Comparison of ENCODE assay signal across 8 mouse cellular contexts in genomic region chr1:171036550-171037324, GRCm38 (mm10). TPM values are rescaled to one million over a fixed set of nuclear protein-coding genes. Genes with fewer than 3 reads are reported as not detected.
A peak's percentile ranks its signal among the peaks of the same experiment; 100 is the strongest.
DNase-seq lines count a peak whose midpoint lies in the region; ATAC-seq lines count a peak whose summit lies in the region.

No protein-coding gene starts in this region.

- no peaks in the 10 kb centered on the region for H3K9me3 ChIP-seq in hindbrain, embryonic 15.5 days

- 4% methylated on average over 22 of the region's 22 CpGs for WGBS in hindbrain, embryonic 15.5 days

- peak overlapping the region; percentile 29; the same call in 1 of the 2 replicates for H3K9ac ChIP-seq in hindbrain, embryonic 15.5 days

- peaks cover 29% of the 10 kb centered on the region for H3K4me1 ChIP-seq in hindbrain, embryonic 15.5 days (replicated peaks)

- no peak overlapping the region for H3K27ac ChIP-seq in hindbrain, embryonic 15.5 days (replicated peaks)

- H3K4me3 ChIP-seq in hindbrain, embryonic 15.5 days = peak overlapping the region; percentile 49

- peak overlapping the region; percentile 68 for H3K4me2 ChIP-seq in hindbrain, embryonic 15.5 days

- no peaks in the 10 kb centered on the region for H3K36me3 ChIP-seq in hindbrain, embryonic 15.5 days

- peaks cover 8% of the 10 kb centered on the region; the same call in 1 of the 2 replicates for H3K27me3 ChIP-seq in hindbrain, embryonic 15.5 days

- ATAC-seq in hindbrain, embryonic 15.5 days (ENCODE audit: low FRiP score, low read depth) = peak; percentile 65; the same call in 1 of the 2 replicates

- DNase-seq in T-cell, adult 2 months (ENCODE audit: low spot score) = peak; percentile 77
- peak; percentile 90 to 93 for DNase-seq in cerebellum, postnatal 14 days
- DNase-seq in frontal cortex, postnatal 36 days (ENCODE audit: low spot score in 2 of 2) = peak; percentile 80 to 89
- peak; percentile 72 to 85 for DNase-seq in layer of hippocampus, postnatal 25 days (ENCODE audit: extremely low spot score in 1 of 2, low spot score in 1 of 2)
- peak; percentile 78 for DNase-seq in lung, postnatal 14 days
- peak; percentile 78 for DNase-seq in right cerebral cortex, adult 18-20 months
- DNase-seq in urinary bladder, postnatal 25 days (ENCODE audit: low spot score) = peak; percentile 67

RNA-seq across cellular contexts. Expression of gene Fcgr4, which starts 18.0 kb away (rescaled TPM):
- 0.27 and 1.0 TPM in 2 replicates for polyA plus RNA-seq in hindbrain, embryonic 15.5 days (2015; fragmentation: Nextera tagmentation; extraction: Ambion mirVana)
- under 1 TPM in 1 of 2 experiments, not detected in 1; 0.22 TPM for total RNA-seq in layer of hippocampus, postnatal 25 days (2021)

RNA-seq across cellular contexts. Expression of gene Fcgr3, which starts 28.0 kb away (rescaled TPM):
- 9.6 and 12.3 TPM in 2 replicates for polyA plus RNA-seq in hindbrain, embryonic 15.5 days (2015; fragmentation: Nextera tagmentation; extraction: Ambion mirVana)
- 10 to 100 TPM; 12.1 to 14.0 TPM for total RNA-seq in layer of hippocampus, postnatal 25 days (2021)
